Mouse (Mus musculus) liver, adult 2 months (tissue): ENCODE data around the gene Nav2. TPM values are rescaled to one million over a fixed set of nuclear protein-coding genes. Genes with fewer than 3 reads are reported as not detected.

Experiments
- DNase-seq: peaks from one replicate; pipeline ENCODE4 v3.0.0-alpha.2; 2011; ENCODE audit warnings: low read depth, low spot score; ENCODE audit errors: extremely low read depth
- H3K27ac ChIP-seq: fragments of 200-500 bp; replicated peaks from 2 replicates; pipeline ENCODE4 v1.5.1; 2012; ENCODE audit warnings: low read depth, mild to moderate bottlenecking, control low read depth, inconsistent platforms, low read length; ENCODE audit not compliant: insufficient read depth
- H3K27me3 ChIP-seq: fragments of 200-500 bp; 2 replicates; pipeline ENCODE4 v1.6.1; 2012; ENCODE audit warnings: mild to moderate bottlenecking, moderate library complexity, low read length, inconsistent platforms; ENCODE audit not compliant: control insufficient read depth, insufficient read depth
- H3K36me3 ChIP-seq: fragments of 200-500 bp; 2 replicates; pipeline ENCODE4 v1.6.1; 2012; ENCODE audit warnings: low read length, inconsistent platforms; ENCODE audit not compliant: control insufficient read depth, insufficient read depth
- H3K4me1 ChIP-seq: fragments of 200-500 bp; 2 replicates; pipeline ENCODE4 v1.6.1; 2011; ENCODE audit warnings: low read length; ENCODE audit not compliant: control insufficient read depth, insufficient read depth
- H3K4me3 ChIP-seq: fragments of 200-500 bp; 2 replicates; pipeline ENCODE4 v1.5.1; 2011; ENCODE audit warnings: low read depth, mild to moderate bottlenecking, control low read depth, low read length, moderate library complexity; ENCODE audit not compliant: insufficient read depth
- H3K79me2 ChIP-seq: fragments of 200-500 bp; 2 replicates; pipeline ENCODE4 v1.6.1; 2012; ENCODE audit warnings: inconsistent platforms, mild to moderate bottlenecking, low read length, moderate library complexity; ENCODE audit not compliant: control insufficient read depth, insufficient read depth
- H3K9ac ChIP-seq: fragments of 200-500 bp; 2 replicates; pipeline ENCODE4 v1.6.1; 2012; ENCODE audit warnings: low read depth, mild to moderate bottlenecking, control low read depth, inconsistent platforms, low read length
- CTCF ChIP-seq: fragments of 200-500 bp; IDR thresholded peaks from 2 replicates; pipeline ENCODE4 v1.5.1; 2011; ENCODE audit warnings: low read depth, low read length, control low read depth
- POLR2A ChIP-seq: fragments of 200-500 bp; IDR thresholded peaks from 2 replicates; pipeline ENCODE4 v1.6.1; 2011; ENCODE audit warnings: low read length, control low read depth; ENCODE audit not compliant: insufficient read depth; ENCODE audit errors: extremely low read depth
- WGBS: fragments of 180-500 bp; shearing (Covaris S2); methylation state at CpG from one replicate; pipeline ENCODE4 v1.1.7; 2018; 5-methylcytosine and 5-hydroxymethylcytosine counted together
- polyA plus RNA-seq: library from polyadenylated mRNA; depleted of rRNA; stranded (reverse); fragments of >200 nt; gene quantifications from 2 replicates; pipeline ENCODE4 v1.2.3, GENCODE M21; 2012
- total RNA-seq: library from RNA; depleted of rRNA; stranded (reverse); fragments of >200 nt; gene quantifications from 2 replicates; pipeline ENCODE4 v1.2.3, GENCODE M21; 2014

Nav2 gene
- total and polyA plus RNA-seq, 2 experiments = 11.1 to 17.6 TPM

- WGBS = 64% methylated on average over 5 of the region's 5 CpGs
- no peaks in the 10 kb centered on the region for H3K27me3 ChIP-seq
- no peak overlapping the region for H3K27ac ChIP-seq
- H3K4me1 ChIP-seq = no peaks in the 10 kb centered on the region
- H3K4me3 ChIP-seq = no peak overlapping the region
- DNase-seq = peak; percentile 9
- no peak overlapping the region for H3K9ac ChIP-seq
- TF ChIP-seq CTCF = no peak
- no peak for TF ChIP-seq POLR2A
- no peaks in the 10 kb centered on the region for H3K36me3 ChIP-seq
- no peaks in the 10 kb centered on the region for H3K79me2 ChIP-seq
These were observed 298.5 kb downstream of the Nav2 start for GRCm38 (mm10) chr7:49206775-49207676.

GRCm38 (mm10) chr7:49209526-49209925 is 301.0 kb downstream of the Nav2 start:
- WGBS = 89% methylated on average over 7 of the region's 7 CpGs
- Histone ChIP-seq H3K36me3 (no peaks in the 10 kb centered on the region), H3K4me3 (no peak overlapping the region), H3K79me2 (no peaks in the 10 kb centered on the region), H3K4me1 (no peaks in the 10 kb centered on the region), H3K9ac (no peak overlapping the region), H3K27me3 (no peaks in the 10 kb centered on the region), H3K27ac (no peak overlapping the region)
- no peak for DNase-seq
- no peak for TF ChIP-seq CTCF
- TF ChIP-seq POLR2A = no peak

GRCm38 (mm10) chr7:49210721-49211120 is 302.2 kb downstream of the Nav2 start:
- WGBS = 75% methylated on average over 8 of the region's 8 CpGs
- Histone ChIP-seq H3K9ac (no peak overlapping the region), H3K27ac (peak overlapping the region; percentile 43; the same call in 1 of the 2 replicates), H3K79me2 (no peaks in the 10 kb centered on the region), H3K36me3 (no peaks in the 10 kb centered on the region), H3K4me1 (no peaks in the 10 kb centered on the region), H3K27me3 (no peaks in the 10 kb centered on the region), H3K4me3 (no peak overlapping the region)
- DNase-seq = no peak
- TF ChIP-seq POLR2A (no peak), CTCF (no peak)

- 64% methylated on average over 4 of the region's 4 CpGs for WGBS
- Histone ChIP-seq H3K36me3 (no peaks in the 10 kb centered on the region), H3K4me3 (no peak overlapping the region), H3K79me2 (no peaks in the 10 kb centered on the region), H3K9ac (no peak overlapping the region), H3K27ac (no peak overlapping the region), H3K27me3 (no peaks in the 10 kb centered on the region), H3K4me1 (no peaks in the 10 kb centered on the region)
- no peak for DNase-seq
- TF ChIP-seq POLR2A = no peak
- no peak for TF ChIP-seq CTCF
These were observed 304.5 kb downstream of the Nav2 start for GRCm38 (mm10) chr7:49213011-49213410.

GRCm38 (mm10) chr7:49217786-49218185 is 309.3 kb downstream of the Nav2 start:
- H3K27ac ChIP-seq = no peak overlapping the region
- 87% methylated on average over 6 of the region's 6 CpGs for WGBS
- TF ChIP-seq CTCF = no peak
- H3K4me3 ChIP-seq = no peak overlapping the region
- no peaks in the 10 kb centered on the region for H3K27me3 ChIP-seq
- H3K36me3 ChIP-seq = no peaks in the 10 kb centered on the region
- no peak overlapping the region for H3K9ac ChIP-seq
- H3K79me2 ChIP-seq = no peaks in the 10 kb centered on the region
- DNase-seq = no peak
- no peaks in the 10 kb centered on the region for H3K4me1 ChIP-seq

GRCm38 (mm10) chr7:49225741-49226140 is 317.2 kb downstream of the Nav2 start:
- Histone ChIP-seq H3K79me2 (no peaks in the 10 kb centered on the region), H3K36me3 (no peaks in the 10 kb centered on the region), H3K4me1 (no peaks in the 10 kb centered on the region), H3K9ac (no peak overlapping the region), H3K4me3 (no peak overlapping the region), H3K27me3 (no peaks in the 10 kb centered on the region), H3K27ac (no peak overlapping the region)
- TF ChIP-seq POLR2A = no peak
- TF ChIP-seq CTCF = no peak
- WGBS = 57% methylated on average over 5 of the region's 5 CpGs
- DNase-seq = no peak
